Mouse (Mus musculus) T-helper 1 cell (primary cell): ENCODE measurements around the gene Slc38a3.

ENCODE experiments used
- in situ Hi-C: fragments of 300-600 bp; cut with MboI, MseI; formaldehyde crosslinking; loops from one replicate; pipeline ENCODE4 v1.15.1; 2025; ENCODE audit warnings: high pct_unique_total_duplicates

Slc38a3 gene

GRCm38 (mm10) chr9:107640257-107640772, 29.0 kb downstream of the Slc38a3 start:
- in situ Hi-C loops: loop anchor here (10.0 kb wide), 1 partner anchor 956 kb away; the partner anchor contains the start of gene Tex264

- in situ Hi-C loops: no loop called here
Observed at GRCm38 (mm10) chr9:107637070-107637469, 32.3 kb downstream of the Slc38a3 start.

GRCm38 (mm10) chr9:107635279-107636028, 33.9 kb downstream of the Slc38a3 start, which contains the start of gene Gnai2:
Gene Gnai2, minus strand, starts transcription at chr9:107635367.
- in situ Hi-C loops: no loop called here

GRCm38 (mm10) chr9:107634406-107635278, 34.7 kb downstream of the Slc38a3 start:
- in situ Hi-C loops: no loop called here

GRCm38 (mm10) chr9:107633661-107634405, 35.5 kb downstream of the Slc38a3 start:
- in situ Hi-C loops: no loop called here

GRCm38 (mm10) chr9:107633091-107633660, 36.2 kb downstream of the Slc38a3 start:
- in situ Hi-C loops: no loop called here

- in situ Hi-C loops: no loop called here
Observed at GRCm38 (mm10) chr9:107632478-107632877, 36.9 kb downstream of the Slc38a3 start.

- in situ Hi-C loops: no loop called here
Observed at GRCm38 (mm10) chr9:107631861-107632260, 37.5 kb downstream of the Slc38a3 start.

GRCm38 (mm10) chr9:107631311-107631826, 38.0 kb downstream of the Slc38a3 start:
- in situ Hi-C loops: no loop called here

GRCm38 (mm10) chr9:107630576-107630975, 38.8 kb downstream of the Slc38a3 start:
- in situ Hi-C loops: no loop called here

GRCm38 (mm10) chr9:107629901-107630425, 39.4 kb downstream of the Slc38a3 start:
- in situ Hi-C loops: no loop called here

- in situ Hi-C loops: no loop called here
Observed at GRCm38 (mm10) chr9:107629411-107629730, 40.0 kb downstream of the Slc38a3 start.

GRCm38 (mm10) chr9:107628721-107629410, 40.5 kb downstream of the Slc38a3 start:
- in situ Hi-C loops: no loop called here

GRCm38 (mm10) chr9:107627387-107628255, 41.7 kb downstream of the Slc38a3 start:
- in situ Hi-C loops: no loop called here

GRCm38 (mm10) chr9:107626844-107627277, 42.5 kb downstream of the Slc38a3 start:
- in situ Hi-C loops: no loop called here

- in situ Hi-C loops: no loop called here
Observed at GRCm38 (mm10) chr9:107626158-107626843, 43.0 kb downstream of the Slc38a3 start.

- in situ Hi-C loops: no loop called here
Observed at GRCm38 (mm10) chr9:107625351-107626128, 43.8 kb downstream of the Slc38a3 start.

- in situ Hi-C loops: no loop called here
Observed at GRCm38 (mm10) chr9:107624951-107625350, 44.4 kb downstream of the Slc38a3 start.
